Mouse (Mus musculus) layer of hippocampus, postnatal 25 days (tissue): ENCODE measurements around the gene Mast2. TPM values are rescaled to one million over a fixed set of nuclear protein-coding genes. Genes with fewer than 3 reads are reported as not detected.

Source experiments
- DNase-seq, 2 experiments: peaks; one replicate each; pipeline ENCODE4 v3.0.0; 2022; ENCODE audit warnings: mixed read lengths in 2 of 2, low spot score in 1 of 2; ENCODE audit errors: extremely low spot score in 1 of 2
- total RNA-seq, 2 experiments: library from RNA; stranded (reverse); gene quantifications; 2 replicates each; pipeline ENCODE4 v1.2.3; 2021

Gene Mast2
- total RNA-seq, 2 experiments from 2014 or later: 86.7 to 100 TPM

GRCm38 (mm10) chr4:116282211-116282610, 181.8 kb downstream of the Mast2 start:
- peak in 1 of 2 experiments; percentile 11 for DNase-seq

DNA sequence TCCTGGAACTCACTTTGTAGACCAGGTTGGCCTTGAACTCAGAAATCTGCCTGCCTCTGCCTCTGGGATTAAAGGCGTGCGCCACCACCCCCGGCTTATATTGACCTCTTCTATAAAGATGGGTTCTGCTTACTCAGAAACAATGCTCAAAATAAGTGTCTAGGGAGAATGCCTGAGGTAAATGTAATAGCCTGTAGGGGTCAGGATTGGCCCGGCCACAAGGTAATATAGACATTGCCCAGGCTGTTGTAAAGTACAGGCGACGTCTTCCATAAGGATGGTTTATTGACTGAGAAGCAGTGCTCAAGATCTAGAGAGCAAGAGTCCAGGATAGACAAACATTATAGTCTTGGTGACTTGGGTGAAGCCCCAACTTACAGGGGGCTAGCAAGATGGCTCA, 195.8 kb downstream of the Mast2 start:
- no peak for DNase-seq

Other genes starting within 250 kb of the Mast2 start
- 10 to 100 TPM; 40.1 to 41.7 TPM for gene Pik3r3, start 242.6 kb downstream of the Mast2 start, total RNA-seq
- 10 to 100 TPM; 17.9 to 20.3 TPM for gene Ipp, start 43.4 kb upstream of the Mast2 start, total RNA-seq
- gene Tmem69, start 91.8 kb upstream of the Mast2 start, total RNA-seq: 10 to 100 TPM; 11.8 to 13.0 TPM
- 10 to 100 TPM; 35.8 to 40.7 TPM for gene Gpbp1l1, start 93.5 kb upstream of the Mast2 start, total RNA-seq
- 1 to 10 TPM; 4.1 to 6.2 TPM for gene Ccdc17, start 132.5 kb upstream of the Mast2 start, total RNA-seq
- 10 to 100 TPM; 26.7 to 39.4 TPM for gene Nasp, start 163.8 kb upstream of the Mast2 start, total RNA-seq
- gene Akr1a1, start 187.5 kb upstream of the Mast2 start, total RNA-seq: 100 to 1,000 TPM; 392 to 438 TPM
- gene Prdx1, start 221.4 kb upstream of the Mast2 start, total RNA-seq: 100 to 1,000 TPM; 162 to 182 TPM
- 10 to 100 TPM; 18.0 to 18.3 TPM for gene Mmachc, start 244.2 kb upstream of the Mast2 start, total RNA-seq
- 1 to 10 TPM; 3.0 to 4.3 TPM for gene Ccdc163, start 244.3 kb upstream of the Mast2 start, total RNA-seq